Mouse (Mus musculus) stomach, postnatal 0 days (tissue): ENCODE data around the gene Ltbp1. TPM values are rescaled to one million over a fixed set of nuclear protein-coding genes. Genes with fewer than 3 reads are reported as not detected.

Source experiments
- ATAC-seq: fragments of 200-750 bp; cut with Nextera tagmentation; 2 replicates; pipeline ENCODE4 v1.8.0; 2017; ENCODE audit not compliant: low FRiP score, low TSS enrichment
- DNase-seq: peaks from one replicate; pipeline ENCODE4 v3.0.0-alpha.2; 2016; ENCODE audit warnings: low spot score
- H3K27ac ChIP-seq: fragments of 300-500 bp; sonication (generic); replicated peaks from 2 replicates; pipeline ENCODE4 v1.5.1; 2014; ENCODE audit warnings: mild to moderate bottlenecking, control low read depth
- H3K27me3 ChIP-seq: fragments of 300-500 bp; sonication (generic); 2 replicates; pipeline ENCODE4 v1.6.1; 2014; ENCODE audit warnings: low read length; ENCODE audit not compliant: control insufficient read depth, insufficient read depth
- H3K36me3 ChIP-seq: fragments of 300-500 bp; sonication (generic); 2 replicates; pipeline ENCODE4 v1.6.1; 2014; ENCODE audit warnings: low read length, mixed read lengths; ENCODE audit not compliant: control insufficient read depth, insufficient read depth
- H3K4me1 ChIP-seq: fragments of 300-500 bp; sonication (generic); replicated peaks from 2 replicates; pipeline ENCODE4 v1.6.1; 2014; ENCODE audit warnings: antibody characterized with exemption; ENCODE audit not compliant: control insufficient read depth, insufficient read depth
- H3K4me2 ChIP-seq: fragments of 300-500 bp; sonication (generic); replicated peaks from 2 replicates; pipeline ENCODE4 v1.6.1; 2014; ENCODE audit warnings: low read depth, mild to moderate bottlenecking, control low read depth, moderate library complexity
- H3K4me3 ChIP-seq: fragments of 300-500 bp; sonication (generic); 2 replicates; pipeline ENCODE4 v1.5.1; 2014; ENCODE audit warnings: low read depth, low read length, control low read depth
- H3K9ac ChIP-seq: fragments of 300-500 bp; sonication (generic); 2 replicates; pipeline ENCODE4 v1.6.1; 2014; ENCODE audit warnings: mild to moderate bottlenecking, low read length, control low read depth, mixed read lengths
- H3K9me3 ChIP-seq: fragments of 300-500 bp; sonication (generic); 2 replicates; pipeline ENCODE4 v1.6.1; 2016; ENCODE audit warnings: low read length; ENCODE audit not compliant: control insufficient read depth
- CTCF ChIP-seq: IDR thresholded peaks from 2 replicates; pipeline ENCODE4 v1.5.1; 2016; ENCODE audit warnings: antibody characterized with exemption, low read depth, mild to moderate bottlenecking, moderate library complexity
- EP300 ChIP-seq: optimal IDR thresholded peaks from 2 replicates; pipeline ENCODE3; 2016; ENCODE audit warnings: antibody characterized with exemption
- WGBS: fragments of 180-500 bp; shearing (Covaris S2); extraction: QIAGEN DNeasy Blood & Tissue Kit; methylation state at CpG from one replicate; pipeline ENCODE4 v1.1.7; 2014; 5-methylcytosine and 5-hydroxymethylcytosine counted together
- polyA plus RNA-seq: library from polyadenylated mRNA; unstranded; fragments of >200 nt; fragmentation: Nextera tagmentation; extraction: Ambion mirVana; gene quantifications from 2 replicates; pipeline ENCODE4 v1.2.1, GENCODE M21; 2015

Ltbp1 gene
- polyA plus RNA-seq, 1 experiment from 2014 or later, result 16.2 TPM

DNA sequence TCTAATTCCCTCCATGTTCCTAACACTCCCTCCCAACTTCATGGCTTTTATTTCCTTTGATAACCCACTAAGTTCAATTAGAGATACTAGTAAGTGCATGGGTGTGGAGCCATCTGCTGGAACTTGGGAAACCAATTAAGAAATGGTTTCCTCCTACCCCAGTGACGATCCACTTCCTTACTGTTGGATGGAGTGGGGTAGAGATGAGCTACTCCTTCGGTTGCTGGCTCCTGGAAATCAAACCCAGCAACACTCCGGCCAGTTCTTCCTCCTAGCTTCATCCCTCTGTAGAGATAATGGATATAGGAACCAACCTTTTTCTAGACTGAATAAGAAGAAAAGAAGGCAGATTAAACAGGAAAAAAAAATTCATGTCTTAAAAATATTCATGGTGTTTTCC is 113.5 kb downstream of the Ltbp1 start:
- Histone ChIP-seq H3K9me3 (no peaks in the 10 kb centered on the region), H3K27ac (no peak overlapping the region), H3K4me3 (no peak overlapping the region), H3K4me1 (no peaks in the 10 kb centered on the region), H3K27me3 (no peaks in the 10 kb centered on the region), H3K9ac (no peak overlapping the region), H3K4me2 (no peak overlapping the region), H3K36me3 (no peaks in the 10 kb centered on the region)
- 86% methylated on average over 3 of the region's 3 CpGs for WGBS
- ATAC-seq (no peak), DNase-seq (no peak)
- no peak for TF ChIP-seq EP300
- TF ChIP-seq CTCF, result peak; percentile 46

DNA sequence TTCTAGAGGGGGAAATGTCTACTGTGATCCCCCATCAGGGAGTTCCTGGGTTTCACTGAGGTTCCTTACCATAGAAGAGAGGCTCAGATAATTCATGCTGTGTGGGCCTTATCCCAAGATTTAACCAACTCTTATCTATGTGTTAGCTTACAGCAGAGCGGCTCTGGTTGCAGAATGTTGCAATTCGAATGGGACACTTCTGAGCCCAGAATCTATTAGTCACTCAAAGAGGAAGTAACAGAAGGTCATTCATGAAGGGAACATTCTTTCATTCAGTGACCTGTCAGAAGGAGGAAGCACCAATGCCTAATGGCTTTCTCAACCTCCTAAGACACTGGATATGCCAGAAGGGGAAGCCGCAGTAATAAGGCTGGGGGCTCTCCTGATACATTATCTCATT is 114.1 kb downstream of the Ltbp1 start:
- ATAC-seq (peak; percentile 83), DNase-seq (no peak)
- no peaks in the 10 kb centered on the region for H3K9me3 ChIP-seq
- H3K27ac ChIP-seq, result no peak overlapping the region
- WGBS, result 68% methylated on average over 3 of the region's 3 CpGs
- no peak overlapping the region for H3K4me2 ChIP-seq
- no peak for TF ChIP-seq EP300
- no peak for TF ChIP-seq CTCF
- no peaks in the 10 kb centered on the region for H3K36me3 ChIP-seq
- no peak overlapping the region for H3K4me3 ChIP-seq
- H3K4me1 ChIP-seq, result no peaks in the 10 kb centered on the region
- no peak overlapping the region for H3K9ac ChIP-seq
- H3K27me3 ChIP-seq, result no peaks in the 10 kb centered on the region

DNA sequence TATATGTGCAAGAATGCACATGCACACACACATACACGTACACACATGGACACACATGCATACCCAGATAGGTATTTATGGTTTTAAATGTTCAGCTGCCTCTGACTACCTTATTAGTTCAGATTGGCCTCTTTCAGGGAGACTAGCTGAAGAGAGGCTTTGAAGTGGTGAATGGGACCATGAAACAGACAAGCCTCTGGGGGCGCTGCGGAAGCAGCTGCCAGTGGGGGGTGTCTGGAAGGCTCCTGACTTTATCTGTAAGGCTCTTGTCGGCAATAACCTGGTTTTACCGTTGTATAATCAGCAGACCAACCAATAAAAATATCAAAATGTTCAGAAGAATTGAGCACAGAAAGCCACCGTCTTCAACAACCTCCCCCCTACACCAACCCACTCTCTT is 114.7 kb downstream of the Ltbp1 start:
- ATAC-seq (no peak), DNase-seq (no peak)
- Histone ChIP-seq H3K9ac (no peak overlapping the region), H3K4me1 (no peaks in the 10 kb centered on the region), H3K4me3 (no peak overlapping the region), H3K4me2 (no peak overlapping the region), H3K27me3 (no peaks in the 10 kb centered on the region), H3K9me3 (no peaks in the 10 kb centered on the region), H3K36me3 (no peaks in the 10 kb centered on the region), H3K27ac (no peak overlapping the region)
- 82% methylated on average over 6 of the region's 6 CpGs for WGBS
- no peak for TF ChIP-seq EP300

DNA sequence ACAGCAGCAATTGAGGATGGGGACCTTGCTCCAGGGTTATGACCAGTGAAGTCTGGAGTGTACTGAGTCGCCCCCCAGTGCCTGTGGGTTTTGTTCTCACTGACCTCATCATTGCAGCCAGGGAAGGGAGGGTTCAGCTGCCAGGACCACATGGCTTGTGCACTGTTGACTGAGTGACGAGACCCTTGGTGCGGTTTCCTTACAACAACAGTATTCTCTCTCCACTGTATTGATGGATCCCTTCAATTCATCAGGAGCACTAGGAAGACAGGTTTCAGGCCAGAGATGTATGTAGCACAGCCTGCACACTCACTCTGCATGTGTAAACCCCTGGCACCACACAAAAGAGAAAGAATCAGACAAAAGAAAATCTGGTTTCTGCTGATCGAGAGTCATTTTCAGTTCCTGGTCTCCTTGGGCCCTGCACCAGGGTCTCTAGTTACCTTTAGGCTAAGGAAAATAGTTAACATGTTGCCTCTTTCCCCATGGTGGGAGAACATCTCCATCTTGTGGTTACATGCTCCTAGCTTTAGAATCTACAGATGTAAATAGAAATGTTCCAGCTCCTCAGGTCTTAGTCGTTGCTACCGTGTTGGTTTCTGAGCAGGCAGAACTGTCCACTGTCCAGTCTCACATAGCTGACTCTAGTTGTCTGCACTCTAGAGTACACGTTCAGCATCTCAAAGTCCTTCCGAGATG is 117.4 kb downstream of the Ltbp1 start:
- WGBS, result 62% methylated on average over 8 of the region's 8 CpGs
- Histone ChIP-seq H3K9ac (no peak overlapping the region), H3K27ac (no peak overlapping the region), H3K36me3 (no peaks in the 10 kb centered on the region), H3K9me3 (no peaks in the 10 kb centered on the region), H3K4me1 (no peaks in the 10 kb centered on the region), H3K4me3 (no peak overlapping the region), H3K27me3 (no peaks in the 10 kb centered on the region), H3K4me2 (no peak overlapping the region)
- DNase-seq (no peak), ATAC-seq (0 out of 2 replicates have a peak, but pooled peaks have one; percentile 16)
- TF ChIP-seq CTCF, result peak; percentile 73
- no peak for TF ChIP-seq EP300

DNA sequence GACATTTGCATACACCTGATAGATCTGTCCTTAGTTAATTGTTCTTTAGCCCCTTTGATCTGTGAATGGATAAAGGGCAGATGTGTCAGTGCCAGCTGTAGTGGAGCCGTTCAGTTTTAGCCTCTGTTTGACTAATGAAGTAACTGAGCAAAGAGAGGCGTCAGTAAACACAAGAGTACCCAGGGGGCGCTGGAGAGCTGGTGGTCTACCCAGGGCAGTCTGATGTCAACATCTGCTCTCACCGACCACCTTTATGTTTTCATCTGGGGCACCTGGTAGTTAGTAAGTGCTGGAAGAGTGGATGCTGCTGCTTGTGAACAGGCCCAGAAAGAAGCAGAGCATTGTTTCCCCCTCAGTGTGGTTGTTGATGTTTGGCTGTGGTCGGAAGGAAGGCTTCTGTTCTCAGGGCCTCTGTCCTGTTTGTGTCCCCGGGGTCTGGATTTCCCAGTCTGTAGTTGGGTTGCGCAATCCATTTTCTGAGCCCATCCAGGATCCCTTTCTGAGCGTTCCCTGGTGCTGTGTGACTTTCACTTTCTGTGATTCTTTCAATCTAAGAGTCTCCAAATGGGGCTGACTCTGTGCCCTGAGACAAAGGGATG is 123.1 kb downstream of the Ltbp1 start:
- peak; percentile 47; the same call in 1 of the 2 replicates for ATAC-seq
- Histone ChIP-seq H3K9ac (no peak overlapping the region), H3K4me2 (no peak overlapping the region), H3K27me3 (no peaks in the 10 kb centered on the region), H3K36me3 (no peaks in the 10 kb centered on the region), H3K4me3 (no peak overlapping the region), H3K4me1 (no peaks in the 10 kb centered on the region), H3K27ac (no peak overlapping the region; the same call in 1 of the 2 replicates), H3K9me3 (no peaks in the 10 kb centered on the region)
- 40% methylated on average over 8 of the region's 8 CpGs for WGBS
- DNase-seq, result no peak
- TF ChIP-seq EP300 (no peak), CTCF (peak; percentile 63)

DNA sequence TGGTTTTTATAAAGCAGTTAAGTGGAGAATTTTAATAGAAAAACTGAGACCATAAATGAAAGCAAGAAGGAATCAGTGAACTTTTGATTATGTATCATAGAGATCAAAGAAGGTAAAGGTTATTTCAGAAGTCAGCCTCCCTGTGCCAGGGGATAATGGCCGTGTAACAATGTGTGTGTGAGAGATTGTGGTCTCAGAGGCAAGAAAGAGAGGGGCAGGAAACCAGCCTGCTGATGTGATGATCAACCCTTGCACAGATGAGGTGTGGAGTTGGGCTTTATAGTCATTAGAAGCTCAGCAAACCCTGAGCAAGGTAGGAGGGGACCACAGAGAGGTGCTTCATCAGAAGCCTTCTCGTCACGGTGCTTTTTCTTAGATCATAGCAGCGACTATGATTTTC is 128.6 kb downstream of the Ltbp1 start:
- H3K9ac ChIP-seq, result no peak overlapping the region
- no peak overlapping the region for H3K4me3 ChIP-seq
- no peaks in the 10 kb centered on the region for H3K9me3 ChIP-seq
- H3K27me3 ChIP-seq, result no peaks in the 10 kb centered on the region
- 89% methylated on average over 4 of the region's 4 CpGs for WGBS
- H3K4me2 ChIP-seq, result no peak overlapping the region
- no peak for ATAC-seq
- TF ChIP-seq CTCF (no peak), EP300 (no peak)
- H3K36me3 ChIP-seq, result no peaks in the 10 kb centered on the region
- H3K4me1 ChIP-seq, result no peaks in the 10 kb centered on the region
- H3K27ac ChIP-seq, result no peak overlapping the region
- DNase-seq, result no peak
